Mouse (Mus musculus) brain, adult 2 months (tissue): ENCODE measurements around the gene B3gnt8.

Experiments used
- DNase-seq: peaks from one replicate; pipeline ENCODE4 v3.0.0; 2011; ENCODE audit warnings: low read depth, low spot score

The B3gnt8 gene

DNA sequence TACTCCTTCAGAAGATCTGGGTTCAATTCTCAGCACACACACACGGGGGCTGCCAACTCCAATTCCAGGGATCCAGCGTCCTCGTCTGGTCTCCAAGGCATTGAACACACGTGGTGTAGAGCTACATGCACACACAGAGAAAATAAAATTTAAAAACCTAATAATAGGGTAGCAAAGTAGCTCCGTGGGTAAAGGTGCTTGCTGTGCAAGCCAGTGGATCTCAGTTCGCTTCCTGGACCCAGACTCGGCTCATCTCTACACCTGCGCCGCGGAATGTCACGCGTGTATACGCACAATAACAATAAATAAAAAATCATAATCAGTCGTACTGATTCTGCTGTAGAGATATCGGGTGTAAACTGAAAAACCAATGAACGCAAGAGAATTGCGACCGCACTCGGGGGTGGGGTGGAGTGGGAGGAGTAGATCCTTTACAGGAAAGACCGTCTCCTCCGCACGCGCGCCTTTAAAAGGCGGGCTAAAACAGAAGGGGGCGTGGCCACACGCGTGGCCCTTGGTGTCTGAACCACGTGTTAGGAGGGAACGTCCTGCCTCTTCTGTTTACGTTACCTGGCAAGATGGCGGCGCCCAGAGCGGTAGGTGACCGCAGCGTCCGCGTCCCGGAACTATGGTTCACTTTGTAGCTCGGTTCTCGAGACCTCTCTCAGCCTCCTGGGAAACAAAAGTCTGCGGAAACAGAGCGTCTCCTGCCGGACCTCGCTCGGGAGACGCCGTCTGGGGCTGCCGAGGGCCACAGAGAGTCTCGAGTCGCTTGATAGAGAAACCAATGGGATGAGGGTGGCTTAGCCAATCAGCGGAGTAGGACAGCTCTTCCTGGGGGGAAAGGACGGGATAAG is 7.4 kb upstream of the B3gnt8 start, which contains the start of gene Dmac2:
TSS of gene Dmac2 (plus strand) at position 550 of the 857 bp plus-strand sequence.
- DNase-seq = peak; percentile 97

- no peak for DNase-seq
These were observed 6.8 kb upstream of the B3gnt8 start for GRCm38 (mm10) chr7:25619722-25619991.

GRCm38 (mm10) chr7:25620101-25620500 is 6.4 kb upstream of the B3gnt8 start:
- no peak for DNase-seq

DNA sequence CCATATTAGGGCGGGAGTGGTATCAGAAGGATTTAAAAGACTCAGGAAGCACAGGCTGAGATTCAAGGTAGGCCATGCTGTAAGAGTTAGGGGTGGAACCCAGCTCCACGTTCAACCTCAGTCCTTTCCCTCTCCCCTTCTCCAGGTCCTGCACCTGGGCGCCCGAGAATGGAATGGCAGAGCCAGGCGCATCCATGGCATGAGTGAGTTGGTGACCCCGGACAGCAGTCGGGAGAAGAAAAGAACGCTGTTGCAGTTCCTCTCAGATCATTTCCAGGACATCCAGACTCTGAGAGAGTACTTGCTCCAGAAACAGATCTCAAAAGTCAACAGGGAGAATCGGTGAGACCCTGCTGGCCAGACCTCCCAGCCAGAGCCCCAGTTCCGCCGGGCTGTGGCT is 5.7 kb upstream of the B3gnt8 start:
- DNase-seq = no peak

GRCm38 (mm10) chr7:25623857-25624370 is 2.5 kb upstream of the B3gnt8 start:
- DNase-seq = peak; percentile 57

DNA sequence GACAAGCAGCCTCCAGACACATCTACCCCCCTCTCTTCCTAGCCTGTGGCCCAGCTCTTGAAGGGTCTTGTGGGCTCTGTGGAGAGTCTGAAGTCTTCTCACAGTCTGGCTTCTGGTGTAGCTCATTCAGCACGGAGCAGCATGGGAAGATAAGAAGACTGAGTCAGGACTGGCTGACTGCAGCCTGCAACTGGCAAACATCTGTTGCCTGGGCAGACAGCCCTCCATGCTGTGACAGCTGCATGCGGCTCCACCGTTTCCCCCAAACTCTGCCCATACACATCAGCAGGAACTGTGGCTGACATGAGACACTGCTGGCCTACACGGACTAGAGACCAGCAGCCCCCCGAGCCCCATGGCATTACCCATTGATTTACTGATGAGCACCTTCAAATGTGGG is 1.6 kb upstream of the B3gnt8 start:
- DNase-seq = no peak

DNA sequence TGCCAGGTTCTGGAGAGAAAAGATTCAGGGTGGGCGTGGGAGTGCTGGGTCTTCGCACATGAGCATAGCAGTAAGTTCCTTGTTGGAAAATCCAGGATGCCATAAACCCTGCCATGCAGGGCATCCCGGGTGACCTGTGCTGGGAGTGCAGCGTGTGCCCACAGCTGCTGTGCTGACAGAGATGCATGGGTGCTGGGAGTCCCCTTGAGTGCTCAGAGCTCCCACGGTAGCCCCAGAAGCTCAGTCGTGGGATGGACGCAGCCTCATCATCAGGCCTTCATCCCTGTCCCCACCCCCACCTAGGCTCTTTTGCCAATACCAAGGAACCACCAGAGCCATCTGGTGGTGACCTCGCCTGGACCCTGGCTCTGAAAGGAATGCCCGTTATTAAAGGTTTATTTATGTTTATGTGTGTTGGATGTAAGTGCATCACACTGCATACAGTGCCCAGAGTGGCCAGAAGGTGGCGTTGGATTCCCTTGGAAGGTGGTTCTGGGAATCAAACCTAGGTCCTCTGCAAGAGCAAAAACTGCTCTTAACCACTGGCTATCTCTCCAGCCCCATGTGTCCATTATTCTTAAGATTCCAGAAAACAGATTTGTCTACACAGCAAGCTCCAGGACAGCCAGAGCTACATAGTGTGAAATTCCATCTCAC is 732 bp upstream of the B3gnt8 start:
- DNase-seq = peak; percentile 49

DNA sequence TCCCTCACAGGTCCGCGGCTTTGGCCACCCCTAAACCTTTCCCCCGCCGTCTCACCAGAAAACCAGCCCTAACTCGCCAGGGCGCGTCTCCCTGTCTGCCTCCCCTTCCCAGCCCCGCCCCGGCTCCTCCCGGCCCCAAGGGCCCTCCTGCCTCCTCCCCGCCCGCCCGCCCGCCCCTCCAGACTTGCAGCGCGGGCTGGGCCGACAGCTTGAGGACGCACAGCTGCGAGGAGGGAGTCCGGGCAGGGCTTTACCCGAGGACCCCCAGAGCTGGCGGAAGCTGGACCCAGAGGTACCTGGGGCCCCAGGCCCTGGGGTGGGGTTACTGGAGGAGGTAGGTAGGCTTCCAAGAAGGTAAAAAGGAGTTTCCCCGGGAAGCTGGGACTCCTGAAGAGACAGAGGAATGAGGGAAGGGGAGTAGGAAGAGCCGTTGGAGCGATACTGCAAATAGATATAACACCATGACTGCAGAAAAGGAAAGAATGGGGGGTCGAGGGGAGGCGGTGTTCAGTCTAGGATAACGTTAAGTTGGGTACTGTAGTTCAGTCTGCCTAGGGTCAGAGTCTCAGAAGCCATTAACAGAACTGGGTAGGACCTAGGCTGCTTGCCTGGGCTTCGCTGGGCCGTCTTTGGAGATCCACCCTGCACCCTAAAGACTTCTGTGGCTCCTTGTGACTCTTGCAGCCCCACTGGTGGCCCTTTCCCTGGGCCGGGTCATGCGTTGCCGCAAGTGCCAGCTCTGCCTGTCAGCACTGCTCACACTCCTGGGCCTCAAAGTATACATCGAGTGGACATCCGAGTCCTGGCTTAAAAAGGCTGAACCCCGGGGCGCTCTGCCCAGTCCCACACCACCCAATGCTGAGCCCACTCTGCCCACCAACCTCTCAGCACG is 1.2 kb downstream of the B3gnt8 start:
- no peak for DNase-seq

GRCm38 (mm10) chr7:25628323-25628620 is 1.8 kb downstream of the B3gnt8 start:
- DNase-seq = no peak

GRCm38 (mm10) chr7:25632679-25633078 is 6.2 kb downstream of the B3gnt8 start:
- DNase-seq = no peak

DNA sequence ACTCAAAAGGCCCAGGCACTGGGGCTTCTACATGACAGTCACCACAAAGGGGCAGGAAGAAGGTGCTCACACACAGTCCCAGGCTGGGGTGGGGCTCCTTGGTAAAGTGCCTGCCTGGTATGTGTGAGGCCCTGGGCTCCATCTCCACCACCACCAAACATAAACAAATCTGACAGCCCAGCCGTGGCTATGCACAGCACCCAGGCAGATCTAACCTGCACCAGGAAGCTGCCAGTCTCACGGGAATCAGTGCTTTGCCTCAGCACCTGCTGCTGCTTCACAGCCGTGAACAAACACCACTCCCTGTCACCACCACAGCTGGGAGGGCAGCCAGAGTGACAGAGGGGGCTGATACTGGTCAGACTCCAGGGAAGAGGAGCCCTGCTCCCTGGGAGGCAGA is 9.9 kb downstream of the B3gnt8 start:
- DNase-seq = no peak

DNA sequence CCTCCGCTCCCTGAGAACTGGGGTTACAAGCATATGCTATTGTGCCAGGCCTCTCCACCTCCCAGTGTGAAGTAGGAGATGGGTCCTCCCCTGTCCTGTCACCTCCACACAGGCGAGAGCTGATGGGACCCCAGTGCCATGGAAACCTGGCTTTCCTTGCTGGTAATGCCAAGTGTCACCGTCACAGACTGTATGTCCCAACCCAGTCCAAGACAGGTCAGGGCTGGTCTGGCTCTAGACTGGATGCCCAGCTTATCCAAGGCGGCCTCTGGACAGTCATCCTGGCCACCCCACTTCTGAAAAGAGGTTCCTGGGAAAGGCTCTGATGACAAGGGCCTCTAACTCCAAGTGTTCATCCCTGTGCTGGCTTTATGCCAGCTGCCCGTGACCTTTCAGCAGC is 10.6 kb downstream of the B3gnt8 start:
- no peak for DNase-seq

DNA sequence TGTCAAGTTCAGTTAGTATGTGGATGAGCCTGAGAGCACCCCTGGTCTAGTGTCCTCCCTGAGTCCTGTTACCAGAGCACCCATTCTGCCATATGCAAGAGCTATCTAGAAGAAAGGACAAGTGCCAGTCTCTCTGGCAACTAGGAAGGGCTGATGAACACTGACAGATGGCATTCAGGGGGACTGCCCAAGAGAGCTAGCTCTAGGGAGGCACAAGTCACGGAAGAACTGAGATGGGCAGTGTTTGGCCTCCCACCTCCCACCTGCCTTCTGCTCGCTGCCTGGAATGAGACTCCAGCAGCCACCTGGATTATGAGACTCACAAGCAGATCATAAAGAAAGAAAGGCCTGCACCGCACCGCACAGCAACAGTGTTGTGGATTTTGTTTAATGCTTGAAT is 13.3 kb downstream of the B3gnt8 start:
- DNase-seq = peak; percentile 88

DNA sequence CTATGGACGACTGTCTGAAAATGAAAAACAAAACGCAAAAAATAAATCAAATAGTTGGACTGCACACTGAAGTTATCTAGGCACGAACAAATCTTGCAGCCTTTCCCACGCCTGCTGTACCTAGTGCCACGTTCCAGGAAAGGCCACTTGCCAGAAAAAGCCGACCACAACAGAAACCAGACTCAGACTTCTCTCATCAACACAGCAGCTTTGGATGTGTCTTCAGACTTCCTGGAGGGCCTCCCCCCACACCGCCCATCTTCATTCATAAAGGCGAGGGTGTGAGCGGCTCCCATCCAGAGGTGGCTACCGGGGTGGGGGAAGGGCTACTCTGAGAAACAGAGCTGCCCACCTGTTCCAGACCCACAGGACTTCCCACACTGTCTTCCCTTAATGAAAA is 17.7 kb downstream of the B3gnt8 start:
- DNase-seq = no peak

DNA sequence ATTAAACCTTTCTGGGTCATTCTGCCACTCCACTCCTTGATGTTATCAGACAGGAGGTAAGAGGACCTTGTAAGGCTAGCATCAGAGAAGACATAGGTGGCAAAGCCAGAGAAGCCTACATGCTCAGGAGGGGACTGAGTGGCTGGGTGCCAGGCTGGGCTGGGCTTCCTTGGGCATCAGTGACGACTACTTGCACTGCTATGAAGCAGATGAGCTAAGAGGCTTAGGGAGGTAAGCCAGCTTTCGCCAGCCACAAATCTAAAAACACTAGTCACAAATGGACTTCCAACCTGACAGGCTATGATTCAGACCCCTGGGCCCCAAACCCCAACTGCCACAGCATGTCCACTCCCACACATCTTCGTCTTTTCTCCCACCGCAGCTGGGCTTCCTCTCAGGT is 18.2 kb downstream of the B3gnt8 start:
- no peak for DNase-seq

DNA sequence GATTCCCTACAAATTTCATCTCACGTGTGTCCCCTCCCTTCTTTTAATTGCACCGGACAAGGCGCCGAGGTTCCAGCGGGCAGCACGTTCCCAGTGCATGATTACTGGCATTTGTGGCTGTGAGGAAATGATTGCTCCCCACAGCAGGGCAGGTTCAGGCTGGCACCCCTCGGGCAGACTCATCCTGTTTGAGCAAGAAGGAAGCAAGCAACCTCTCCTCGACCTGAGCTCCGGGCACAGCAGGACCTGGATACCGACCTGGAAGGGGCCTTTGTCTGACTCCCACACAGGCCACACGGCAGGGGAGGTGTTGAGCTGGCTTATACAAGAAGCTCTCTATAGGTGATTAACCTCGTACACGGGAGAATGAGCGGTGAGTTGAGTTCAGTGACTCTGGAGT is 18.6 kb downstream of the B3gnt8 start:
- no peak for DNase-seq

GRCm38 (mm10) chr7:25647574-25648123 is 21.2 kb downstream of the B3gnt8 start:
- DNase-seq = no peak

DNA sequence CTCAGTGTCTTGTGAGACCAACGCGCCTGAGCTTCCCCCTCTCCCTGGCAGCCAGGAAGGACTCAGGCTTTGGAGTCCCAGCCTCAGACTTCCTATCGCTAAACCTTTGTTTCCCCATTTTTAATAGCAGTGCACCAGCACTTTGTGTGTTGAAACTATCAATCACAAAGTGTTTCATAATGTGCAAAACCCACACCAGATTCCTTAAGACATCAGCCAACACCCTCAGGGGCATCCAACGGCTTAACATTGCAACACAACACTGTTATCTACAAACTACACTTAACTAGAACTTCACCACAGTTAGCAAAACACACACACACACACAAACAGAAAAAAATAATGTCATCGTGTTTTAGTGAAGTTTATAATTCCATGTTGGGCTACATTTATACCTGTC is 23.4 kb downstream of the B3gnt8 start:
- no peak for DNase-seq

DNA sequence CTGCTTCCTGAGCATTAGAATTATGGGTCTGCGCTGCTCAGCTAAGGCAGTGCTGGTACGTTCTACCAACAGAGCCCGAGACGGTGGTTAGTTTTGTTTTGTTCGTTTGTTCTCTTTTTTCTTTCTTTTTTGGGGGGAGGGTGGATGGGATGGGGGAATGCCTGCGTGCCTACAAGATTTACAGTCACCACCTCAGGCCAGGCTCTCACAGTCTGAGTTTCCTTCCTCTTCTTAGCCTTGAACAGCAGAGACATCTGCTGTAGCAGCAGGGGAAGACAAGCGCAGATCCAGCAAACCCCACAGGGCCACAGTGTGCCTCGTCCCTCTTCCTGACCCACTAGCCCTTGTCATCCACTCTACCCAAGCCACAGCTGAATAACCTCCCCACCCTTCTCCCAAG is 24.8 kb downstream of the B3gnt8 start:
- DNase-seq = peak; percentile 44

- no peak for DNase-seq
These were observed 25.8 kb downstream of the B3gnt8 start for GRCm38 (mm10) chr7:25652244-25652759.

DNA sequence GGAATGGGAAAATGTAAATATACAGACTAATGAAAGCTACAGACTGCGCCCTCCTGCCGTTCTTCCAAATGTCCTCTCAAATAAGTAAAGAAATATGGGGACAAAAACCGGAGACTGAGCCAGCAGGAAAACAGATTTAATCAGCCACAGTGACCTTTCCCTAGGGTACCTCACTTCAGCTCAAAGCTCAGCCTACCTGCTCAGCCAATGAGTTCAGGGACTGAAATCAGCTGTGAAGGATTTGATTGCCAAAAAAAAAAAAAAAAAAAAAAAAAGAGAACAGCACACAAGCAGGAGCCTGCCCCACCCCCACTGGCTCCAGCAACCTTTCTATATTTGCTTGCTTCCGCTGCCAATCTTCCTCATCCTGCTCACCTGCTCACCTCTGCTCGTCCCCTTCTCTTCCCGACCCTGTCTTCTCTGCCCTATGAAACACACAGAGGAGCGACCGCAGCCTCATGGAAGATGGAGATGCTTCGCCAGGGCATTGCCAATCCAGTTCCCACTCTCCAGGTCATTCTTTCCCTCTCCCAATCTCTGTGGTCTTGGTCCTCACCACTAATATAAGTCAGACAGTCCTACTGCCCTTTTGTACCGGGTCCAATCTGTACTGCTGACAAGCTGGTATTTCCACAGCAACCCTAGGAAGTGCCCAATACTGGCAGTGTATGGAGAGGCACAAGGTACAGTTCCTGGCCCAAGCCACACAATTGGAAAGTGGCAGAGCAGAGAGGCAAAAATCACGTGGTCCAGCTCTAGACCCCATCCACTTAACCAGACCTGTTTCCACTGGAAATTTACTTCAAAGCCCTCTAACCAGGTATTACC is 29.4 kb downstream of the B3gnt8 start:
- peak; percentile 73 for DNase-seq
